Mouse (Mus musculus): Measurements from ENCODE around the gene Rfxap.

The Rfxap gene

DNA sequence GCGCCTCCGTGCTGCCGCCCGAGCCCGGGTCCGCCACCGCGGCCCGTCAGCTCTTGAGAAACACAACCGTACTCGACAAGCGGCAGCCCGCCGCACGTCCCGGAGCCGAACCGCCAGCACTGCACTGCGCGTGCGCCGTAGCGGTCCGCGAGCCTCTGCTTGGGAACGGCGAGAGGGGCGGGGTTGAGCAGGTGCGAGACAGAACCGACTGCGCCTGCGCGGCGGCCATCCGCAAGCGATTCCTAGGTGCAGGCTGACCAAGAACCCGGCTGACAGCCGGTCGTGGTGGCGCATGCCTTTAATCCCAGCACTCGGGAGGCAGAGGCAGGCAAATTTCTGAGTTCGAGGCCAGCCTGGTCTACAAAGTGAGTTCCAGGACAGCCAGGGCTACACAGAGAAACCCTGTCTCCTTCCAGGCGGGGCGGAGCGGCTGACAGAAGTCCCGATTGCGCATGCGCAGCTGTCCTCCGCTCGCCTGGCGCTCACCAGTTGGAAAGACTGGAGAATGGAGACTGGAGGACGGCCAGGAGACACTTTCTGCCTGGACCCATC, at the start of gene Rfxap:
Gene Rfxap (minus strand): TSS at position 126 of the 552 bp plus-strand sequence.
- in situ Hi-C loops (cut with MboI, MseI), result loop anchor here in 1 of 2 experiments (5.0 kb wide), 1 partner anchor 55 kb away; no protein-coding TSS in a partner anchor

DNA sequence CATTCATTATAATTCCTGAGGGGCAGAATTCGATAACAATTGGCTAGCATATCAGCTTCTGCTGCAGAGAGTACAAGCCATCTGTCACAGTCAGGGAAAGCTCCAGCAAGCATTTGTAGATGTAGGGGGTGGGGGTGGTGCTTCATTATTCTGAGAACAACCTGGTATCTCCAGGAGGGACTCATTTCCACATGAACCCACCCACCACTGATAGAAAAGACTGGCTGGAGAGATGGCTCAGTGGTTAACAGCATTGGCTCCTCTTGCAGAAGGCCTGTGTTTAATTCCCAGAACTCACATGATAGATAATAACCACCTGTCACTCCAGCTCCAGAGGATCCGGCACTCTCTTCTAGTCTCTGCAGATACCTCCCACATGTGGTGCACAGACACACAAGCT, 27.8 kb upstream of the Rfxap start:
- in situ Hi-C loops (cut with MboI, MseI), result loop anchor here in 1 of 2 experiments (10.0 kb wide), 1 partner anchor 519 kb away; no protein-coding TSS in a partner anchor

DNA sequence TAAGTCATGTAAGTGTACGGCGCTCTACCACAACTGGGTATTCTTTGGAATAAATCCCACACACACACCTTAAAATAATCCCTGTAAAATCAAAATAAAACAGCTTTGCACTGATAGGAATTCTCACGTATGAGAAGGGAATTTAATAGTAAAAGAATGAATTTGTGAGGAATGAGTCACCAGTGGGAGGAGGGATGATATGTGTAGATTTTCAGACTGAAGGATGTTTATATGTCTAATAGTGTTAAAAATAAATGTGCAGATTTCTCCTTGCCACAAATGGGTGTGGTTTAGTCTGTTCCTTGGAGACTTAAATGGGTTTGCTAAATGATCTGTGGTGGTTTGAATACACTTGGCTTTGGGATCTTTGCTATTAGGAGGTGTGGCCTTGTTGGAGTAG, 24.9 kb upstream of the Rfxap start:
- in situ Hi-C loops (cut with MboI, MseI), result loop anchor here in 1 of 2 experiments (10.0 kb wide), 1 partner anchor 522 kb away; no protein-coding TSS in a partner anchor

DNA sequence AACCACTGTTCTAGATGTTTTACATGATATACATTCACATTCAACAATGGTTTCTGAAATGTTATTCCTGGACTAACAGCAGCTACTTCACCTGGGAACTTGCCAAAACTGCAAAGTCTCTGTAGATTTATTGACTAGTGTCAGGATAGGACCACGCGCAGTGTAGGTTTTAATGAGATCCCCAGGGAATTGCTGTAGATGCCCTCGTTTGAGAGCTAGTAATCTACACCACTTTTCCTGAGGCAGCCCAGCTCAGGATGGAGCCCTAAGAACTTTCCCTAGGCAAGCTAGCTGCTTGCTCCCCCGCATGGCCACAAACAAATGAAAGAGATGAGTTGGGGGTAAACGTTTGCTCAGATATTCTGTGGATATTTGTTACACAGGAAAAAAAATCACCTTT, 14.9 kb upstream of the Rfxap start:
- in situ Hi-C loops (cut with MboI, MseI), result no loop called here

DNA sequence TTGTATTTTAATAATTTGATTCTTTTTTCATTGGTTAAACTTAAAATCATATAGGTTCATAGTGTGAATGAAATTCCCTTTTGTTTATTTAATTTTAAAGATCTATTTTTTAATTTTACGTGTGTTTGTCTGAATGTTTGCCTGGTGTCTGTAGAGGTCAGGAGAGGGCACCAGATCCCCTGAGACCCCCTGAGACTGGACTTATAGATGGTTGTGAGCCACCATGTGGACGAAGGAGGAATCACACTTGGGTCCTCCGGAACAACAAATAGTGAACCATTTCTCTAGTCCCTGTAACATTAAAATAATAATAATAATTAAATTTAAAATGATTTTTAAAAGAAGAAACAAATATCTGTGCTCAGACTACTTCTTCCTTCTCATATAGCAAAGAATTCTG, 7.7 kb upstream of the Rfxap start:
- in situ Hi-C loops (cut with MboI, MseI), result loop anchor here (10.0 kb wide), 2 partner anchors 300 to 950 kb away; partner anchors contain the start of genes Spg20 (in 1 of the 2) and Ufm1 (in 1 of the 2)

DNA sequence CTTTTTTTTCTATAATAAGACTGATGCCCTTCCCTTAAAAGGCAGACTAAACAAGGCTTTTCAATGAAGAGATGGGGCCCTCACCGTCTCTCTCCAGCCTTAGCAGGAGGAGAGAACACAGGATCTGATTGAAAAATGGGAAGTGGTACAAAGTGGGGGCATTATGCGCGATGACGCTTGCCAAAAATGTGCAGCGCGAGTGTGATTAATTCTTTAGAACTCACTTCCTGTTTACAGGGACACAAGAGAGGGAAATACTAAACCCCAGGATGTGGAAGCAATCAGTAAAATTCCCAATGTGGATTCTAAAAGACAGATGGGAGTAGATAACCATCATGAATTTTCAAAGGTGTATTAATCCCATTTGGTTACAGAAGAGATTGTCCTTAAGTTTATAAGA, 7.0 kb upstream of the Rfxap start:
- in situ Hi-C loops (cut with MboI, MseI), result loop anchor here (10.0 kb wide), 2 partner anchors 300 to 950 kb away; partner anchors contain the start of genes Spg20 (in 1 of the 2) and Ufm1 (in 1 of the 2)

DNA sequence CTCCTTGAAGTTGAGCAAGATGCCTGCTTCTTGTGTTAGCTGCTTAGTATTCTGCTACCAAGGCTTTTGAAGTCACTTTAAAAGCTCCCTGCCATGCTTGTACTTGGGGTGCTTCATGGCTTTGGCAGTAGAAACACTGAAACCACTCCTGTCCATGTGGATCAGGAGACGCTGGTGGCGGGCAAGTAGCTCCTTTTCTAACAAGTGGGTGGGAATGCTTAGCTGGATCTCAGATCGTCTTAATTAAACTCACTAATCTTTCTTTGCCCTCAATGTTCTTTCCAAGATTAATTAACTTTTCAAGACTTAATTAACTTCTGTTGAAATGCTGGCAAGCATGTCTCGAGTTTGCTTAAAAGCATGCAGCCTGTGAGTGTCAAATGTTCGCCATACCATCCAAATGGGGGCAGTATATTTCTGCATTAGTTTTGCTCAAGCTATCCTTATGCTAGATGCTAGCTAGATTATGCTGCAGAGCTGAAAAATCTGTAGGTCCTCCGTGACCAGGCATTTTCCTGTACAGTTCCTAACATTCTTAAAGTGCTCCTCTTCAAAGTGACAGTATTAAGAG, 5.9 kb upstream of the Rfxap start:
- in situ Hi-C loops (cut with MboI, MseI), result loop anchor here (10.0 kb wide), 2 partner anchors 301 to 949 kb away; partner anchors contain the start of genes Spg20 (in 1 of the 2) and Ufm1 (in 1 of the 2)

DNA sequence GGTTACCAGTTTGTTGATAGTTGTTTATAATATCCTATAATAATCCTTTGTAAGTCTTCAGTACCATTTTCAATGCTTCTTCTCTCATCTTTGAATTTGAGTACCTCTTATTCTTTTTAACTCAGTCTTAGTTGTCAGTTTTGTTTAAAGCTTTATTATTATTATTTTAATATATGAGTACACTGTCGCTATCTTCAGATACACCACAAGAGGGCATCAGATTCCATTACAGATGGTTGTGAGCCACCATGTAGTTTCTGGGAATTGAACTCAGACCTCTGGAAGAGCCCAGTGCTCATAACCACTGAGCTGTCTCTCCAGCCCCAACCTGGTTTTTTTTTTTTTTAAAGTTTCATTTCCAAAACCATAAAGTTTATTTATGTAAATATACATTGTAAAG, 4.0 kb upstream of the Rfxap start:
- in situ Hi-C loops (cut with MboI, MseI), result loop anchor here (10.0 kb wide), 2 partner anchors 303 to 947 kb away; partner anchors contain the start of genes Spg20 (in 1 of the 2) and Ufm1 (in 1 of the 2)

DNA sequence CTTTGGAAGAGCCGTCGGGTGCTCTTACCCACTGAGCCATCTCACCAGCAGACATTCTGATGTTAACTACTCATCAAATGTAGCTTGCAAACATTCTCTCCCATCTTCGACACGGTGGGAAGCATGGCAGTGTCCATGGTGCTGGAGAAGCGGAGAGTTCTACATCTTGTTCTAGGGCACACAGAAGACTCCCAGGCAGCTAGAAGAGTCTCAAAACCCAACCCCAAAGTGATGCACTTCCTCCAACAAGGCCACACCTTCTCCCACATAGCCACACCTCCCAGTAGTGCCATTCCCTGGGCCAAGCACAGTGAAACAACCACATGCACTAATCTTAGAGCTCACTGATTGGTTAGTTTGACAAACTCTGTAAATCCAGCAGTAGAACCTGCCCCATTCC, 1.5 kb upstream of the Rfxap start:
- in situ Hi-C loops (cut with MboI, MseI), result loop anchor here in 1 of 2 experiments (5.0 kb wide), 1 partner anchor 57 kb away; no protein-coding TSS in a partner anchor

DNA sequence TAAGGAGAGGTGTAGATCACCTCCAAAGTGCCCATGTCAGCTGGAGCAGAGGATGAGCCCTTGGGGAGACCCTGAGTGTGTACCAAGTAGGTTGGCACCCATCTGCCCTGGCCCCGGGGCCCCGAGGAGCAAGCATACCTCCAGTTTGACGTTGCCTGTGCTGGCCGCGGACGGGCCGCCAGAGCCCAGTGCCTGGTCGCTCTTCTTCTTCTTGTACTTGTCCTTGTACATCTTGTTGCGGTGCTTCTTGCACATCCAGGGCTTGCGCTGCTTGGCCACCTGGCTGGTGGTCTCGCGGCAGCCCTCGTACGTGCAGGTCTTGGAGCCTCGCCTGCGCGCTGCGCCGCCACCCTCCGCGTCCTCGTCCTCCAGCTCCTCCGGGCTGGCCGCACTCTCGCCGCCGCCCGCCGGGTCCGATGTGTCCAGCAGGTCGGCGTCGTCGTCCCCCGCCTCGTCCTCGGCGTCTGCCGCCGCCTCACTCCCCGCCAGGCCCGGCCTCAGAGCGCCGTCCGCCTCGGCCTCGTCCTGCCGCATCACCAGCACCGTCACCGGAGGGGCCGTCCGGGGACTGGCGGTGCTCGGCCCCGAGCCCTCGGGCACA, 430 bp downstream of the Rfxap start:
- in situ Hi-C loops (cut with MboI, MseI), result loop anchor here in 1 of 2 experiments (5.0 kb wide), 1 partner anchor 55 kb away; no protein-coding TSS in a partner anchor

DNA sequence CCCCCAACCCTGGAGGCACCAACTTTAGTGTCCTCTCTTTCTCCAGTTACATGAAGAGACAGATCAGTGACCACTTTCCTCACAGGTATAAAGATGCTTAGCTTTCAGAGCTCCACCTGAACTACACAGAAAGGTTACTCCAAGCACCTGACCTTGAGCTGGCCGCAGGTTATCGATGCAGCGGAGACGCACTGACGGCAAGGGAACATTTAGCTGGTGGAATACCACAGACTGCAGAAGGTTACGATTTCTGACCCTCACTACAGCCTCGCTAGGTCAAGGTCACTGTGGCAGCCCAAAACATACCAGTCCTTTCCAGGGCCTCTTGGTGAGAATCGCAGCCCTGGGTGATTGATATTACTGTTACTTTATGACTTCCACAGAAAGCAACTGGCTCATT, 3.9 kb downstream of the Rfxap start:
- in situ Hi-C loops (cut with MboI, MseI), result no loop called here

DNA sequence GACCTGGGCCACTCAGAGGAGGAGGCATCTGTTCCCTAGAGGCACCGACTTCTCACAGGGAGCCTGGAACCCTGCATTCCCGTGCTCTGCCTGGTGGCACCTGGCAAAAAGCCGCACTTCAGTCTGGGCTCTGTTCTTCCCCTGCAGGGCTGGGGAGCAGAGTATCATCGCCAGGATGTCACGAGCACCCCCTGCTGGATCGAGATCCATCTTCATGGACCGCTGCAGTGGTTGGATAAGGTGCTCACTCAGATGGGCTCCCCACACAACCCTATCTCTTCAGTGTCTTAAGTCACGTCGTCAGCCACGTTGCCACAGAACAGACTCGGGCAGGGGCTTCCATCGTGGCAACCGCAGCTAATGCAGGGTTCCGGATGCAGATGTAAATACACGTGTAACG, 10.4 kb downstream of the Rfxap start:
- in situ Hi-C loops (cut with MboI, MseI), result no loop called here

DNA sequence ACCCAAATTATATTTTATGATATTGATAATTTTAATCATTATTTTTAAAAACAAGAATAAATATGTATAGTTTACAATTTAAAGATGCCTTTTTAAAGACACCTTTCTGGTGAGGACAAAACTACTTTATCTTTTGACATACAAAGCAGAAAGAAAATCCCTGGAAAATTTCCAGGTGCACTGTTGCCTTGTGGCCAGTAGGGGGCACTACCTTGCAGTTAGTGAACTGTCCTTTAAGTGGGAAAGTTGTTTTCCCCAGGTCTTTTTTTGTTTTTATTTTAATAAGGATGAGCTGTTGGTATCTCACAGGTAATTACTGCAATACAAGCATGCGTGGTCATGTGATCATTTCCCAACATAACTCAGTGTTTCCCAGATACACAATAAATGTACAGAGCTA, 11.8 kb downstream of the Rfxap start:
- in situ Hi-C loops (cut with MboI, MseI), result no loop called here

DNA sequence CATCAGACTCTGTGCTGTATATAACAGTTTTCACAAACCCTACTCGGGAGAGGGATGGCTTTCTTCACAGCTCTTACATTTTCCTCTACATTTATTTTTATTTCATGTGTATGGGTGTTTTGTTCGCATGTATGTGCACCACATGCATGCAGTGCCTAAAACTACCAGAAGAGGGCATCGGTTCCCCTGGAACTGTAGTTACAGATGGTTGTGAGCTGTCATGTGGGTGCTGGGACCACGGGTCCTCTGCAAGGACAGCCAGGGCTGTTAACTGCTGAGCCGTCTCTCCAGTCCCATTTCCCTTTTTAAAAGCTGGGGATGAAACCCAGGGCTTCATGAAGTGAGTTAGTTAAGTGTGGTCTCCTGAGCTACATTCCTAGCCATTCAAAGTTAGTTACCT, 12.2 kb downstream of the Rfxap start:
- in situ Hi-C loops (cut with MboI, MseI), result no loop called here

DNA sequence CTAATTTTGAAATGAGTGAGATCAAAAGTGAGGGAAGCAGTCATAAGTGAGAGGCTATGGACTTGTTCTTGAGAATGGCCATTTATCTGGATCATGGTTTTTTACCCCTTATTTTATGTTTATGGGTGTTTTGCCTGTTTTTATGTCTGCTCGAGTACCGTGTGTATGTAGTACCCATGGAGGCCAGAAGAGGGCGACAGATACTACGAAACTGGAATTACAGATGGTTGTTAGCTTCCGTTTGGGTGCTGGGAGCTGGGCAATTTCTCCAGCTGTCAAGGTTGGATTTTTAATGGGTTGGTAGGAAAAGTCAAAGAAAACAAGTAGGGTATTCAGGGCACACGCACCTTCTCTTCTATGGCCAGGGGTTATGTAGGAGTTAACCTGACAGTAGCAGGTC, 13.8 kb downstream of the Rfxap start:
- in situ Hi-C loops (cut with MboI, MseI), result no loop called here

DNA sequence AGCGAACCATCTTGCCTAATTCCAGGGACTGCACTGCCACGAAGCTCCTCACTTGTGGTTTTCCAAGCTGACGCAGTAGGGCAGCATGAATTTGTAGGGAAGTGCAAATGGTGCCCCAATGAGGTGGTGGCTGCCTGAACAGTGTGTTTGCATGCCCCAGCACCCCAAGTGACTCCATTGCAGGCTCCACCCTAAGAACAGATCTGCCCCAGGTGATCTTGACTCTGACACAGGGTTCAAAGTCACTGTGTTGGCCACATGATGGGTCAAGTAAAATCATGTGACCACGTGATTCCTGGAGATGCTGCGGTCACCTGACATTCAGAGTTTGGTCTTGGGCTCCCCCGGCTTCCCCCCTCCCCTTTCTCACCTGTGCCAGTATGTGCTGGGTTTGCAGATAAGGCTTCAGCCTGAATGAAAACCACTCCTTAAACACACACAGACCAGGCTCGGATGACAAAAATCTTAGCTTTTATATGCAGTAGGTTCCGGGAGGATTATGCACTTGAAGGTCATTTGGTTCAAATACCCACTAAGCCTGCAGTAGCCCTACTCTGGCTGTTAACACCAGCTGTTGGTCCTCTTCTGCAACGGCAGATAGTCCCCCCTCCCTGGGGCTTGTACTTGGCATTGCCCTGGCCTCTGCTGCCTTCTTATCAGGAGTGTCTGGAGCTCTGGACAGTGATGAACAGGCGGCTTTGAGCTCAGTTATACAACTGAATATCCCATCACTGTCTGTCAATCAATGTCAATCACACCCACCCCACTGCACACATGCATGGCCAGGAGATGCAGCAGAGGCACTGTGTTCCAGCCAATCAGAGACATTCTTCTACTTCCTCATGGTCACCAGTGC, 15.5 kb downstream of the Rfxap start:
- in situ Hi-C loops (cut with MboI, MseI), result no loop called here

DNA sequence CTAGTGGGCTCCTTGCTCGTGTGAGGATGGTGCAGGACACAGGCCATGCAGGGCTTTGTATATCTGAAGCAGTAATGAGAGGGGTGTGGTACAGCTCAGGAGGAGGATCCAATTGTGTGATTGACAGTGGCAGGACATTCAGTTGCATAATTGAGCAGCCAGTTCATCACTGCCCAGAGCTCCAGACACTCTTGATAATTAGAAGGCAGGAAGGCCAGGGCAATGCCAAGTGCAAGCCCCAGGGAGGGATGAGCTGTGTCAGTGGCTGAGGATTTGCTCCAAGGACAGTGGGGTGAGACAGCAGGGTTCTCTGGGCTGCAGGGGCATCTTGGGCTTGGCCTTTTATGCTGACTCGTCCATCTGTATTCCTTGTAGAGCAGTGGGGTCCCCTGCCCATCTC, 17.0 kb downstream of the Rfxap start:
- in situ Hi-C loops (cut with MboI, MseI), result no loop called here

DNA sequence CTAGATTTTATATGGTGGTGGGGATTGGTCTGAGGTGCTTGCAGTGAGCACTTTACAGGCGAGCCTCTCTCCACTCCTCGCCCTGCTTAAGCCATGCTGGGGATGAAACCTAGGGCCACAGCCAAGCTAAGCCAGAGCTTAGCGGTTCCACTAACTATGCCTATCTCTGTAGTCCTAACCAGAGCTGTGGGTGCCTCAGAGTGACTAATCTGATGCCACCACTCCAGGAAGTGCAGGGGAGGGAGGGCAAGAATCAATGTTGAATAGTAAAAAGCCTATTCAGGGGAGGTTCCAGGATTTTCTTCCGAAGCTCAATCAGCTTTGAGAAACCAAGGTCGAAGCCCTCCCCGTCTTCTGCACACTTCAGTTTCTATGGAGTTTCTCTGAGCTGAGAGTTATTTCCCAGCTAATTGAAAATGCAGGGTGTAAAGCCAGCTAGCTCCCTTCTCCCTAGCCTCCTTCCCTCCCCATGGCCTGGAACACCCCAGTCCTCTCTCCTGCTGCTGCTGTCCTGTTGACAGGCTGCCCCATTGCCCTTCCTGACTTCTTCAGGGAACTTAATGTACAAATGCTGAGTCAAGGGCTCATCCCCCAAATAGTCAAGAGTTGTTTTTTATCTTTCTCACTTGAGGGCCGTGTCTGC, 31.5 kb downstream of the Rfxap start:
- in situ Hi-C loops (cut with MboI, MseI), result loop anchor here in 1 of 2 experiments (10.0 kb wide), 1 partner anchor 1181 kb away; no protein-coding TSS in a partner anchor

DNA sequence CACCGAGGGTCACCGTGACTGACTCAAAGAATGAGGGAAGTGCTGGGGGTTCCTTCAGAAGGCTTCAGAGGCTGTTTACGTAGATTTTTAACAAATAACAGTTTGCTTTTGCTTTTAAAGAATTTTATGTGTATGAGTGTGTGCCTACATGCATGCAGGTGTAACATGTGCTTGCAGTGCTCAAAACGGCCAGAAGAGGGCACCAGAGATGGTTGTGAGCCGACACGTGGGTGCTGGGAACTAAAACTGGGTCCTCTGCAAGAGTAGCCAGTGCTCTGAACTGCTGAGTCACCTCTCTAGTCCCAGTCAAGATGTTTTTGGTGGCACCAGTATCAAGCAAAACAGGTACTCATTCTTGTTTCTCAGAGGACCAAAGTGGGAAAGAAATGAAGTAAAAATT, 34.0 kb downstream of the Rfxap start:
- in situ Hi-C loops (cut with MboI, MseI), result loop anchor here in 1 of 2 experiments (10.0 kb wide), 1 partner anchor 1179 kb away; no protein-coding TSS in a partner anchor

DNA sequence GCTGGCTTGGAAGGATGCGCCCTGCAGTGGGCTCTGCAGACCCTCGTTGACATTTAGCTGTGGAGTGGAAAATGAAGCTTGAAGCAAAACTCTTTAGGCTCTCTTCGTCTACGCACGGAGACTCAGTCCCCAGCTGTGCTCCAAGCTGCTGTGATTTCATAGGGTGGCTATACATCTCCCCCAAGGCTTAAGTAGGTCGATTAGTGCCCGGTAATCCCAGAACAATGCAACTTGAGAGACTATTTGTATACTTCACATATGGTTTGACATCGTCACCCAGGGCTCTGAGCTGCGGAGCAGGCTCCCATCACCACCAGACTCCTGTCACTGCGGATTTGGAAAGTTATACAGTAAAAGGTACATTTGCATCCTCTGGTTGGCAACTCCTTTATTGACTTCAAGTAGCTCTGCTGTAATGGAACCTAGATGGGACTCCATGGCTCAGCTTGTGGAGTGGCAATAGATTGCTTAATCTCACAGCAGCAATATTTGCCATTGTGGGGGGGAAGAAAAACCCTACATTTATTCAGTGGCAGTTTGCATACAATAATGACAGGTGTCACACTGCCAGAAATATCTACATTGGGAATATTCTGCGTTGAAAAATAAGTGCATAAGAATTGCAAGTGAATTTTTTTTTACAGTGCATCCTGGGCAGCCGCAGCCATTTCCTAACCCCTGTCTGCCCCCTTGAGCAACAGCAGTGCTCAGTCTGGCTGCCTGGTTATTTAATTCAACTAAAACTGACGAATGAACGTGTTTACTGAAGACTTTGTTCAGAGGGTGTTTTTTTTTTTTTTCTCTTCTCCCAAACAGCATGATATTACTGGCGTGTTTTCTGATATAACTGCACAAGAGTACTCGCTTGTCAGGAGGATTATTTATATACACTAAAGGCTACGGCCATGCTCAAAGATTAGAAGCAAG, 38.0 kb downstream of the Rfxap start:
- in situ Hi-C loops (cut with MboI, MseI), result loop anchor here in 1 of 2 experiments (10.0 kb wide), 1 partner anchor 1175 kb away; no protein-coding TSS in a partner anchor
